Mouse (Mus musculus): ENCODE data around the gene Ccdc117. TPM values are rescaled to one million over a fixed set of nuclear protein-coding genes. Genes with fewer than 3 reads are reported as not detected.

Ccdc117 gene
- 37.9 TPM for polyA plus RNA-seq (2014; fragmentation: Illumina TruSeq; extraction: RNeasy Lipid Tissue Mini Kit (QIAGEN cat#74804); ENCODE audit: low read depth, low replicate concordance)

GRCm38 (mm10) chr11:5541799-5542481, at the start of gene Ccdc117:
TSS of gene Ccdc117 (minus strand) at chr11:5542187.

GRCm38 (mm10) chr11:5569474-5569873, 27.5 kb upstream of the Ccdc117 start, which contains the start of gene Ankrd36:
TSS of gene Ankrd36 (plus strand) at chr11:5569684.

GRCm38 (mm10) chr11:5520412-5521265, 21.3 kb downstream of the Ccdc117 start, which contains the start of gene Xbp1:
TSS of gene Xbp1 (plus strand) at chr11:5520659.

Other genes with a start within 250 kb of the Ccdc117 start
- 7.9 TPM for gene Znrf3, start 97.3 kb downstream of the Ccdc117 start, polyA plus RNA-seq (2014; fragmentation: Illumina TruSeq; extraction: RNeasy Lipid Tissue Mini Kit (QIAGEN cat#74804); ENCODE audit: low read depth, low replicate concordance)
- 222 TPM for gene Xbp1, start 21.5 kb downstream of the Ccdc117 start, polyA plus RNA-seq (2014; fragmentation: Illumina TruSeq; extraction: RNeasy Lipid Tissue Mini Kit (QIAGEN cat#74804); ENCODE audit: low read depth, low replicate concordance)
- not detected for gene Ankrd36, start 27.5 kb upstream of the Ccdc117 start, polyA plus RNA-seq (2014; fragmentation: Illumina TruSeq; extraction: RNeasy Lipid Tissue Mini Kit (QIAGEN cat#74804); ENCODE audit: low read depth, low replicate concordance)
- gene Mrps24, start 173.5 kb upstream of the Ccdc117 start, polyA plus RNA-seq (2014; fragmentation: Illumina TruSeq; extraction: RNeasy Lipid Tissue Mini Kit (QIAGEN cat#74804); ENCODE audit: low read depth, low replicate concordance) = 6.9 TPM
- gene Urgcp, start 220.2 kb upstream of the Ccdc117 start, polyA plus RNA-seq (2014; fragmentation: Illumina TruSeq; extraction: RNeasy Lipid Tissue Mini Kit (QIAGEN cat#74804); ENCODE audit: low read depth, low replicate concordance) = 6.7 TPM
- 5.0 TPM for gene Dbnl, start 246.3 kb upstream of the Ccdc117 start, polyA plus RNA-seq (2014; fragmentation: Illumina TruSeq; extraction: RNeasy Lipid Tissue Mini Kit (QIAGEN cat#74804); ENCODE audit: low read depth, low replicate concordance)

Data from sigmoid colon, adult 10 weeks (tissue).